Mouse (Mus musculus) urinary bladder, adult 2 months (tissue): ENCODE results near the gene Ddx21. TPM values are rescaled to one million over a fixed set of nuclear protein-coding genes. Genes with fewer than 3 reads are reported as not detected.

ENCODE experiments used
- DNase-seq: peaks from one replicate; pipeline ENCODE4 v3.0.0; 2022; ENCODE audit warnings: low spot score
- polyA plus RNA-seq: library from polyadenylated mRNA; depleted of rRNA; stranded (reverse); fragments of >200 nt; gene quantifications from 2 replicates; pipeline ENCODE4 v1.2.3, GENCODE M21; 2012

Gene Ddx21
- polyA plus RNA-seq, 1 experiment = 37.3 TPM

GRCm38 (mm10) chr10:62570126-62570871 is 31.8 kb downstream of the Ddx21 start:
- DNase-seq = no peak

GRCm38 (mm10) chr10:62568861-62569260 is 33.2 kb downstream of the Ddx21 start:
- no peak for DNase-seq

GRCm38 (mm10) chr10:62557736-62558135 is 44.3 kb downstream of the Ddx21 start:
- DNase-seq = no peak

- no peak for DNase-seq
These were observed 45.6 kb downstream of the Ddx21 start for GRCm38 (mm10) chr10:62556558-62556901.

GRCm38 (mm10) chr10:62555705-62556557 is 46.1 kb downstream of the Ddx21 start:
- no peak for DNase-seq

- no peak for DNase-seq
These were observed 48.4 kb downstream of the Ddx21 start for GRCm38 (mm10) chr10:62553611-62554091.

- DNase-seq = no peak
These were observed 51.2 kb downstream of the Ddx21 start for GRCm38 (mm10) chr10:62550787-62551300.

- DNase-seq = peak; percentile 30
These were observed 52.4 kb downstream of the Ddx21 start for GRCm38 (mm10) chr10:62549523-62550166.

- DNase-seq = no peak
These were observed 55.6 kb downstream of the Ddx21 start for GRCm38 (mm10) chr10:62546441-62546840.

GRCm38 (mm10) chr10:62545759-62546158 is 56.3 kb downstream of the Ddx21 start:
- DNase-seq = no peak

- no peak for DNase-seq
These were observed 57.8 kb downstream of the Ddx21 start for GRCm38 (mm10) chr10:62544316-62544715.

GRCm38 (mm10) chr10:62543399-62543808 is 58.7 kb downstream of the Ddx21 start:
- no peak for DNase-seq

GRCm38 (mm10) chr10:62542928-62543327 is 59.2 kb downstream of the Ddx21 start:
- no peak for DNase-seq

GRCm38 (mm10) chr10:62542507-62542906 is 59.6 kb downstream of the Ddx21 start:
- no peak for DNase-seq

- no peak for DNase-seq
These were observed 60.6 kb downstream of the Ddx21 start for GRCm38 (mm10) chr10:62541499-62541898.

- DNase-seq = no peak
These were observed 61.3 kb downstream of the Ddx21 start for GRCm38 (mm10) chr10:62540800-62541199.

- DNase-seq = no peak
These were observed 67.6 kb downstream of the Ddx21 start for GRCm38 (mm10) chr10:62534509-62534908.

GRCm38 (mm10) chr10:62532832-62533231 is 69.2 kb downstream of the Ddx21 start:
- no peak for DNase-seq
